Mouse (Mus musculus): ENCODE data around the gene Lst1. TPM values are rescaled to one million over a fixed set of nuclear protein-coding genes. Genes with fewer than 3 reads are reported as not detected.

Gene Lst1
- polyA plus RNA-seq, 1 experiment: 24.8 TPM

- Histone ChIP-seq H3K36me3 (replicated peaks; ENCODE audit: low read length) (peaks cover 69% of the 10 kb centered on the region), H3K9me3 (peaks cover 8% of the 10 kb centered on the region), H3K4me3 (replicated peaks) (no peak overlapping the region), H3K4me1 (peaks cover 39% of the 10 kb centered on the region), H3K27me3 (replicated peaks) (no peaks in the 10 kb centered on the region)
- TF ChIP-seq FLI1 (IDR thresholded peaks at IDR 0.05; ENCODE audit: low read length) (no peak), GATA1 (IDR thresholded peaks at IDR 0.05; ENCODE audit: borderline replicate concordance, low read length) (no peak)
Observed at GRCm38 (mm10) chr17:35139269-35139668, 49.0 kb downstream of the Lst1 start.

GRCm38 (mm10) chr17:35135591-35136320, 52.5 kb downstream of the Lst1 start:
- Histone ChIP-seq H3K27me3 (replicated peaks) (no peaks in the 10 kb centered on the region), H3K36me3 (replicated peaks; ENCODE audit: low read length) (peaks cover 41% of the 10 kb centered on the region)
- no peak for TF ChIP-seq FLI1 (IDR thresholded peaks at IDR 0.05; ENCODE audit: low read length)
- TF ChIP-seq GATA1 (IDR thresholded peaks at IDR 0.05; ENCODE audit: borderline replicate concordance, low read length): no peak

More at GRCm38 (mm10) chr17:35135591-35136320, 52.5 kb downstream of the Lst1 start:
- Histone ChIP-seq H3K4me1 (peaks cover 56% of the 10 kb centered on the region), H3K4me3 (replicated peaks) (peak overlapping the region; percentile 93), H3K9me3 (no peaks in the 10 kb centered on the region)

Other genes starting within 250 kb of the Lst1 start
- gene Hspa1b, start 229.2 kb downstream of the Lst1 start, polyA plus RNA-seq (2012; ENCODE audit: insufficient read depth, low replicate concordance): 4.5 and 7.2 TPM in 2 replicates
- gene Gm20481, start 218.5 kb downstream of the Lst1 start, polyA plus RNA-seq (2012; ENCODE audit: insufficient read depth, low replicate concordance): not detected in 2 replicates
- gene Hspa1a, start 216.3 kb downstream of the Lst1 start, polyA plus RNA-seq (2012; ENCODE audit: insufficient read depth, low replicate concordance): 1.5 and 2.0 TPM in 2 replicates
- not detected in 2 replicates for gene Hspa1l, start 215.7 kb downstream of the Lst1 start, polyA plus RNA-seq (2012; ENCODE audit: insufficient read depth, low replicate concordance)
- gene Lsm2, start 206.6 kb downstream of the Lst1 start, polyA plus RNA-seq (2012; ENCODE audit: insufficient read depth, low replicate concordance): 64.3 and 95.0 TPM in 2 replicates
- gene Vars, start 187.5 kb downstream of the Lst1 start, polyA plus RNA-seq (2012; ENCODE audit: insufficient read depth, low replicate concordance): 188 and 650 TPM in 2 replicates
- gene Vwa7, start 171.9 kb downstream of the Lst1 start, polyA plus RNA-seq (2012; ENCODE audit: insufficient read depth, low replicate concordance): 0.38 and 0.40 TPM in 2 replicates
- gene Sapcd1, start 160.4 kb downstream of the Lst1 start, polyA plus RNA-seq (2012; ENCODE audit: insufficient read depth, low replicate concordance): 4.1 and 5.4 TPM in 2 replicates
- gene Msh5, start 141.7 kb downstream of the Lst1 start, polyA plus RNA-seq (2012; ENCODE audit: insufficient read depth, low replicate concordance): 10.5 and 10.9 TPM in 2 replicates
- 244 and 373 TPM in 2 replicates for gene Clic1, start 138.5 kb downstream of the Lst1 start, polyA plus RNA-seq (2012; ENCODE audit: insufficient read depth, low replicate concordance)
- 30.5 and 36.5 TPM in 2 replicates for gene Ddah2, start 129.4 kb downstream of the Lst1 start, polyA plus RNA-seq (2012; ENCODE audit: insufficient read depth, low replicate concordance)
- 14.8 and 15.5 TPM in 2 replicates for gene Ly6g6c, start 123.1 kb downstream of the Lst1 start, polyA plus RNA-seq (2012; ENCODE audit: insufficient read depth, low replicate concordance)
- gene Mpig6b, start 122.3 kb downstream of the Lst1 start, polyA plus RNA-seq (2012; ENCODE audit: insufficient read depth, low replicate concordance): 53.5 and 66.3 TPM in 2 replicates
- gene Ly6g6e, start 111.5 kb downstream of the Lst1 start, polyA plus RNA-seq (2012; ENCODE audit: insufficient read depth, low replicate concordance): not detected in 2 replicates
- 79.9 and 106 TPM in 2 replicates for gene Ly6g6d, start 110.4 kb downstream of the Lst1 start, polyA plus RNA-seq (2012; ENCODE audit: insufficient read depth, low replicate concordance)
- gene Ly6g6f, start 102.8 kb downstream of the Lst1 start, polyA plus RNA-seq (2012; ENCODE audit: insufficient read depth, low replicate concordance): 517 and 745 TPM in 2 replicates
- 211 and 290 TPM in 2 replicates for gene Abhd16a, start 99.2 kb downstream of the Lst1 start, polyA plus RNA-seq (2012; ENCODE audit: insufficient read depth, low replicate concordance)
- gene Ly6g5c, start 80.2 kb downstream of the Lst1 start, polyA plus RNA-seq (2012; ENCODE audit: insufficient read depth, low replicate concordance): not detected in 2 replicates
- 0.23 TPM in 1 of 2 replicates, not detected in the other for gene Ly6g5b, start 73.0 kb downstream of the Lst1 start, polyA plus RNA-seq (2012; ENCODE audit: insufficient read depth, low replicate concordance)
- 46.5 and 57.4 TPM in 2 replicates for gene Gpank1, start 67.0 kb downstream of the Lst1 start, polyA plus RNA-seq (2012; ENCODE audit: insufficient read depth, low replicate concordance)
- 75.6 and 82.2 TPM in 2 replicates for gene Csnk2b, start 66.4 kb downstream of the Lst1 start, polyA plus RNA-seq (2012; ENCODE audit: insufficient read depth, low replicate concordance)
- gene D17H6S53E, start 62.1 kb downstream of the Lst1 start, polyA plus RNA-seq (2012; ENCODE audit: insufficient read depth, low replicate concordance): 3.2 and 6.1 TPM in 2 replicates
- not detected in 2 replicates for gene Apom, start 56.4 kb downstream of the Lst1 start, polyA plus RNA-seq (2012; ENCODE audit: insufficient read depth, low replicate concordance)
- 613 and 1,584 TPM in 2 replicates for gene Bag6, start 53.3 kb downstream of the Lst1 start, polyA plus RNA-seq (2012; ENCODE audit: insufficient read depth, low replicate concordance)
- 1,080 and 3,273 TPM in 2 replicates for gene Prrc2a, start 23.5 kb downstream of the Lst1 start, polyA plus RNA-seq (2012; ENCODE audit: insufficient read depth, low replicate concordance)
- 2.5 and 22.3 TPM in 2 replicates for gene Aif1, start 12.4 kb downstream of the Lst1 start, polyA plus RNA-seq (2012; ENCODE audit: insufficient read depth, low replicate concordance)
- gene Ltb, start 6.0 kb upstream of the Lst1 start, polyA plus RNA-seq (2012; ENCODE audit: insufficient read depth, low replicate concordance): 12.1 TPM in 1 of 2 replicates, not detected in the other
- 2.9 and 3.5 TPM in 2 replicates for gene Tnf, start 13.6 kb upstream of the Lst1 start, polyA plus RNA-seq (2012; ENCODE audit: insufficient read depth, low replicate concordance)
- 0.85 TPM in 1 of 2 replicates, not detected in the other for gene Lta, start 16.9 kb upstream of the Lst1 start, polyA plus RNA-seq (2012; ENCODE audit: insufficient read depth, low replicate concordance)
- gene Gm16181, start 32.4 kb upstream of the Lst1 start, polyA plus RNA-seq (2012; ENCODE audit: insufficient read depth, low replicate concordance): not detected in 2 replicates
- 0.86 TPM in 1 of 2 replicates, not detected in the other for gene Atp6v1g2, start 45.2 kb upstream of the Lst1 start, polyA plus RNA-seq (2012; ENCODE audit: insufficient read depth, low replicate concordance)
- 31.8 and 57.1 TPM in 2 replicates for gene Nfkbil1, start 47.4 kb upstream of the Lst1 start, polyA plus RNA-seq (2012; ENCODE audit: insufficient read depth, low replicate concordance)
- 83.5 and 158 TPM in 2 replicates for gene Ddx39b, start 53.3 kb upstream of the Lst1 start, polyA plus RNA-seq (2012; ENCODE audit: insufficient read depth, low replicate concordance)
- gene H2-D1, start 74.3 kb upstream of the Lst1 start, polyA plus RNA-seq (2012; ENCODE audit: insufficient read depth, low replicate concordance): 170 and 362 TPM in 2 replicates
- gene H2-Q1, start 132.0 kb upstream of the Lst1 start, polyA plus RNA-seq (2012; ENCODE audit: insufficient read depth, low replicate concordance): 1.5 and 7.3 TPM in 2 replicates
- 6.7 TPM in 1 of 2 replicates, not detected in the other for gene H2-Q2, start 153.8 kb upstream of the Lst1 start, polyA plus RNA-seq (2012; ENCODE audit: insufficient read depth, low replicate concordance)
- gene H2-Q4, start 191.2 kb upstream of the Lst1 start, polyA plus RNA-seq (2012; ENCODE audit: insufficient read depth, low replicate concordance): 13.9 and 46.4 TPM in 2 replicates
- 2.5 and 4.2 TPM in 2 replicates for gene H2-Q6, start 236.4 kb upstream of the Lst1 start, polyA plus RNA-seq (2012; ENCODE audit: insufficient read depth, low replicate concordance)

All from megakaryocyte, embryonic 14.5 days (primary cell).